Mouse (Mus musculus) bone marrow, adult 2 months (tissue): ENCODE data around the gene Eif4g3.

Experiments used
- CTCF ChIP-seq: fragments of 200-500 bp; IDR thresholded peaks from 2 replicates; pipeline ENCODE4 v1.5.1; 2011; ENCODE audit warnings: low read length, control low read depth; ENCODE audit not compliant: control insufficient read depth, insufficient read depth
- POLR2A ChIP-seq: fragments of 200-500 bp; IDR thresholded peaks from 2 replicates; pipeline ENCODE4 v1.6.1; 2011; ENCODE audit warnings: low read depth, mild to moderate bottlenecking, control low read depth, low read length, borderline replicate concordance; ENCODE audit not compliant: control insufficient read depth

- TF ChIP-seq POLR2A: no peak
- no peak for TF ChIP-seq CTCF
Measured at GRCm38 (mm10) chr4:138022761-138023160, 29.9 kb downstream of the Eif4g3 start.
